Mouse (Mus musculus): Measurements from ENCODE around the gene Tpst1. TPM values are rescaled to one million over a fixed set of nuclear protein-coding genes. Genes with fewer than 3 reads are reported as not detected.

Tpst1 gene
- polyA plus RNA-seq, 1 experiment from 2014 or later, result 57.1 TPM

DNA sequence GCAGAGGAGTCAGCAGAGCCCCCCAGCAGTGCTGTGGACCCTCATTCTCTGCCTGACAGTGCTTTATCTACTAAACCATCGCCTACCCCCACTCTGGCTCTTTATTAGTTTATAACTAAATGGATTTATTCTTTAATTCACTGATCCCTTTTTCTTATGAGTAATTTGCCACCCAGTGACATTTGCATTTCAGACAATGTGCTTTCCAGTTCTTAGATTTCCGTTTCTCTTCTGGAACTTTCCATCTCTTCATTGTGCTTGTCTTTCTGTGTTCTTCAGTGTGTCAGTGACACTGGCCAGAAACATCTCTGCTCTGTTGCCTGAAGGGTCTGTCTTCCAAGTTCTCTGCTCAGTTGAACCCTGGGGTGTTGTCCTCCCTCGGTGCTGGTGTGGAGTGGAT, 46.1 kb downstream of the Tpst1 start:
- Histone ChIP-seq H3K27me3 (replicated peaks; ENCODE audit: control insufficient read depth, insufficient read depth, low read length) (no peaks in the 10 kb centered on the region), H3K9me3 (replicated peaks; ENCODE audit: control insufficient read depth, low read length) (no peaks in the 10 kb centered on the region), H3K9ac (ENCODE audit: low read length) (no peak overlapping the region), H3K36me3 (ENCODE audit: control insufficient read depth, insufficient read depth, low read length) (peaks cover 10% of the 10 kb centered on the region), H3K27ac (ENCODE audit: low read depth, low read length) (no peak overlapping the region), H3K4me3 (ENCODE audit: low read depth, low read length) (no peak overlapping the region), H3K4me1 (ENCODE audit: control insufficient read depth, insufficient read depth, low read length) (no peaks in the 10 kb centered on the region), H3K4me2 (ENCODE audit: low read length) (no peak overlapping the region)
- ATAC-seq (no peak), DNase-seq (ENCODE audit: low spot score) (no peak)
- WGBS, result 91% methylated on average over 3 of the region's 3 CpGs

DNA sequence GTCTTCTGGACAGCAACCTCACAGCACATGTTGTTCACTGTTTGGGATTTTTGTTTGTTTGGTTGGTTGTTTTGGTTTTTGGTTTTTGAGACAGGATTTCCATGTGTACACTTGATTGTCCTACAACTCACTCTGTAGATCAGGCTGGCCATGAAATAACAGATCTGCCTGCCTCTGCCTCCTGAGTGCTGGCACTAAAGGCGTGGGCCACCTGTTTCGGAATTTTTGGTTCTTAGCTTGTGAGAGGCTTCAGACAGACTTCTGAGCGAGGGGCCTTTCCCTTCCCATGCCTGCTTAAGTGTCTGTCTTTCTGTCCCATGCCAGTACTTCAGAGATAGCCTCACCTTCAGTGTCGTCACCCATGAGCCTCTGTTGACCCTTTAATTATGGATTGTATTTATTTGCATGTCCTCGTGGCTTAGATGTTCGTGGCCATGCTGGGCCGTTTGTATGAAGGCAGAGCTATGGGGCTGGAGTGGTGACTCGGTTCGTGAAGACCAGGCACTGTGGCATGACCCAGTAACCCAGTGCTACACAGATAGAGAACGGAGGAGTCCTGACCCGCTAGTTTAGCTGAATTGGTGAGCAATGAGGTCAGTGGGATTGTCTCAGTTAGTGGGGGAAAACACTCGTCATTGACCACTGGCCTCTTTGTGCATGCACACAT, 47.1 kb downstream of the Tpst1 start:
- no peak overlapping the region for H3K4me2 ChIP-seq (ENCODE audit: low read length)
- H3K36me3 ChIP-seq (ENCODE audit: control insufficient read depth, insufficient read depth, low read length), result peaks cover 5% of the 10 kb centered on the region
- H3K4me1 ChIP-seq (ENCODE audit: control insufficient read depth, insufficient read depth, low read length), result no peaks in the 10 kb centered on the region
- H3K9ac ChIP-seq (ENCODE audit: low read length), result no peak overlapping the region
- no peak overlapping the region for H3K4me3 ChIP-seq (ENCODE audit: low read depth, low read length)
- H3K27ac ChIP-seq (ENCODE audit: low read depth, low read length), result no peak overlapping the region
- no peaks in the 10 kb centered on the region for H3K9me3 ChIP-seq (replicated peaks; ENCODE audit: control insufficient read depth, low read length)
- ATAC-seq (no peak), DNase-seq (ENCODE audit: low spot score) (no peak)
- 90% methylated on average over 12 of the region's 12 CpGs for WGBS
- H3K27me3 ChIP-seq (replicated peaks; ENCODE audit: control insufficient read depth, insufficient read depth, low read length), result no peaks in the 10 kb centered on the region

DNA sequence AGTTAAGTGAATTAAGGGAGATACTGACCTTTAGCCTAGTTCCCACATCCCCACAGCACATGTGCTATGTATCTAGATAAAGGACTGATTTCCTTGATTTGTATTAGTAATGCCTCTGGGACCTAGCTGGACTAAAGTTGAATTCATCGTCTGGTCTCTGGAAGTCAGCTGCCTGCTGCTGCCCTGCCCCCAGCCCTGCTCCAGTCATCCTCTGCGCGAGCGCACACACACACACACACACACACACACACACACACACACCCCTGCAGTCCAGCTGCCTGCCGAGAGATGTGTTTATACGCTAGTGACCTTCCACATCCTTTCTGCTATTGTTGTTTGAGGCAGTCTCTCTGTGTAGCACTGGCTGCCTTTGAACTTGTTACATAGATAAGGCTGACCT, 47.8 kb downstream of the Tpst1 start:
- H3K9me3 ChIP-seq (replicated peaks; ENCODE audit: control insufficient read depth, low read length), result no peaks in the 10 kb centered on the region
- H3K27me3 ChIP-seq (replicated peaks; ENCODE audit: control insufficient read depth, insufficient read depth, low read length), result no peaks in the 10 kb centered on the region
- H3K4me1 ChIP-seq (ENCODE audit: control insufficient read depth, insufficient read depth, low read length), result no peaks in the 10 kb centered on the region
- H3K9ac ChIP-seq (ENCODE audit: low read length), result no peak overlapping the region
- WGBS, result 86% methylated on average over 6 of the region's 6 CpGs
- H3K36me3 ChIP-seq (ENCODE audit: control insufficient read depth, insufficient read depth, low read length), result 0 out of 2 replicates have a peak, but pooled peaks cover 4% of the 10 kb centered on the region
- H3K4me2 ChIP-seq (ENCODE audit: low read length), result no peak overlapping the region
- H3K4me3 ChIP-seq (ENCODE audit: low read depth, low read length), result no peak overlapping the region
- ATAC-seq (no peak), DNase-seq (ENCODE audit: low spot score) (no peak)
- H3K27ac ChIP-seq (ENCODE audit: low read depth, low read length), result no peak overlapping the region

DNA sequence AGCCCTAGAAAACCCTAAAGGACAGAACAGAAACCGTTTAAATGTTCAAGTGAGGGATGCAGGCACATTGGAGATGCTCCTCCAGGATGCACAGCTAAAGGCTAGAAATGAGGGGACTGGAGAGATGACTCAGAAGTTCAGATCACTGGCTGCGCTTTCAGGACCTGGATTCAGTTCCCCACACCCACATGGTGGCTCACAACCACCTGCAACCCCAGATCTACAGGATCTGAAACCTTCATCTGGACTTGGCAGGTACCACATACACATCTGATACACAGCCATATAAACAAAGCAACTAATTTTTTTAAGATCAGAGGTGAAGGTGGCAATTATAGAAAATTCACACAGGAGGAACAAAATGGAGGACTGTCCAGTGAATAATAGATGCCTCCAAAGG, 49.2 kb downstream of the Tpst1 start:
- H3K27ac ChIP-seq (ENCODE audit: low read depth, low read length), result no peak overlapping the region
- H3K9me3 ChIP-seq (replicated peaks; ENCODE audit: control insufficient read depth, low read length), result no peaks in the 10 kb centered on the region
- ATAC-seq (no peak), DNase-seq (ENCODE audit: low spot score) (no peak)
- H3K4me2 ChIP-seq (ENCODE audit: low read length), result no peak overlapping the region
- no peak overlapping the region for H3K9ac ChIP-seq (ENCODE audit: low read length)
- no peaks in the 10 kb centered on the region for H3K36me3 ChIP-seq (ENCODE audit: control insufficient read depth, insufficient read depth, low read length)
- no peaks in the 10 kb centered on the region for H3K27me3 ChIP-seq (replicated peaks; ENCODE audit: control insufficient read depth, insufficient read depth, low read length)
- WGBS, result 84% methylated on average over 2 of the region's 2 CpGs
- no peak overlapping the region for H3K4me3 ChIP-seq (ENCODE audit: low read depth, low read length)
- no peaks in the 10 kb centered on the region for H3K4me1 ChIP-seq (ENCODE audit: control insufficient read depth, insufficient read depth, low read length)

DNA sequence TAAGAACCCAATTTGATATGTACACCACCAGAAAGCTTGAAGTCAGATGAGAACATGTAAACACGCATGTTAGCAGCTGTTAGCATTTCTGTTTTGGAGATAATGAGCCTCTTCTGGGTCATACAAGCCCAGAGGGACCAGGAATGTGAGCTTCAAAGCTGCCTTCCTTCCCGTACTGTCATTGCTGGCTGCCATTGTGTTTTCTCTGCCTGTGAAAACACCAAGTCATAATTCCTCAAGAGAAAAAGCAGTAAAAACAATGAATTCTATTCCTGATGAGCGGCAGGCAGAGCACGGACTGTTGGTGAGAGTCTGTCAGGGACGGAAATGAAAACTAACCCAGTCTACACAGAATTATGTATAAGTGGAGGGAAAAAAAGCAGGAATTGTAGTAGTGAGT, 51.1 kb downstream of the Tpst1 start:
- Histone ChIP-seq H3K4me3 (ENCODE audit: low read depth, low read length) (no peak overlapping the region), H3K36me3 (ENCODE audit: control insufficient read depth, insufficient read depth, low read length) (no peaks in the 10 kb centered on the region), H3K27ac (ENCODE audit: low read depth, low read length) (no peak overlapping the region), H3K9ac (ENCODE audit: low read length) (no peak overlapping the region), H3K4me1 (ENCODE audit: control insufficient read depth, insufficient read depth, low read length) (no peaks in the 10 kb centered on the region), H3K27me3 (replicated peaks; ENCODE audit: control insufficient read depth, insufficient read depth, low read length) (no peaks in the 10 kb centered on the region), H3K4me2 (ENCODE audit: low read length) (no peak overlapping the region), H3K9me3 (replicated peaks; ENCODE audit: control insufficient read depth, low read length) (no peaks in the 10 kb centered on the region)
- no peak for DNase-seq (ENCODE audit: low spot score)
- ATAC-seq, result no peak
- WGBS, result 87% methylated on average over 5 of the region's 5 CpGs

DNA sequence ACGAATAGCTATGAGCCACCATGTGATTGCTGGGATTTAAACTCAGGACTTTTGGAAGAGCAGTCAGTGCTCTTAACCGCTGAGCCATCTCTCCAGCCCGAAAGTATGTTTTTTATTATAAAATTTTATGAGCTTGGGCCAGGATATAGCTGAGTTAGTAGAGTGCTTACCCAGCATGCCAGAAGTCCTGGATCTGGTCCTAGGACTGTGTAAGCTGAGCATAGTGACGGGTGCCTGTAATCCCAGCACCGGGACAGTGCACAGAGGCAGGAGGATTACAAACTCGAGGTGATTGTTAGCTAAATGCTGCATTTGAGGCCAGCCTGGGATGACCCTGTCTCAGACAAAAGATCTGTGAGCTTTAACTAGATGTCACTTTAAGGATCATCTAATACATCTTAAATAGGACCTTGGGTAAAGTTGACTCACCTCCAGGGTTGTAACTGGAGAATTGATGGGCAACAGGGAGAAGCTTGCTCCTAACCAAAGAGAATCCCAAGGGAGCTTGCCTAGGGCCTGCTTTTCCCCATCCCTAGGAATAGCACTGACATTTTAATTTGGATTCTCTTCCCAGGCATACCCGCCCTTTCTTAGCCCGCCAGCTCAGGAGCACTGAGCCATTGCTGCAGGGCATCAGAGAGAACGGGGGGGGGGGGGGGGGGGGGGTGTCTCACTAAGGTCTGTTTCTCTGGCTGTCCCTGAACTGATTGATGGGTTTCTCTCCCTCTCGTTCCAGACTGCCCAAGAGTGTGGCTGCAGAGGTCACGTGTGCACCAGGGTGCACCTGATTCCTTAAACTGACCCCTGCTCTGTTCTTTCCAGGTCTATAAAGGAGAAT, 55.8 kb downstream of the Tpst1 start:
- no peak for ATAC-seq
- no peaks in the 10 kb centered on the region for H3K9me3 ChIP-seq (replicated peaks; ENCODE audit: control insufficient read depth, low read length)
- no peak overlapping the region for H3K4me2 ChIP-seq (ENCODE audit: low read length)
- 82% methylated on average over 11 of the region's 11 CpGs for WGBS
- no peak for DNase-seq (ENCODE audit: low spot score)
- H3K27me3 ChIP-seq (replicated peaks; ENCODE audit: control insufficient read depth, insufficient read depth, low read length), result no peaks in the 10 kb centered on the region
- H3K36me3 ChIP-seq (ENCODE audit: control insufficient read depth, insufficient read depth, low read length), result 0 out of 2 replicates have a peak, but pooled peaks cover 4% of the 10 kb centered on the region
- no peak overlapping the region for H3K9ac ChIP-seq (ENCODE audit: low read length)
- no peak overlapping the region for H3K4me3 ChIP-seq (ENCODE audit: low read depth, low read length)
- H3K27ac ChIP-seq (ENCODE audit: low read depth, low read length), result no peak overlapping the region
- no peaks in the 10 kb centered on the region for H3K4me1 ChIP-seq (ENCODE audit: control insufficient read depth, insufficient read depth, low read length)

DNA sequence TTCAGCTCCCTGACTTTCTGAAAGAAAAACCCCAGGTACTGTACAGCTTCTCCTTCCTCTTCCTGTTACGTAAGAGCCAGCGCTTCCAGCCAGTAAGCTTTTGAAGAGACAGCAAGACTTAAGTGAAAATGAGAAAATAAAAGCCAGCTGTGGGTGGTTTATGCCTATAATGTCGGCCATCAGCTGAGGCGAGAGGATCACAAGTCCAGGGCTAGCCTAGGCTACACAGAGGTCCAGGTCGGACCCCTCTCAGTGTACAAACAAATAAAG, 56.3 kb downstream of the Tpst1 start:
- Histone ChIP-seq H3K4me2 (ENCODE audit: low read length) (no peak overlapping the region), H3K4me3 (ENCODE audit: low read depth, low read length) (no peak overlapping the region), H3K36me3 (ENCODE audit: control insufficient read depth, insufficient read depth, low read length) (peaks cover 6% of the 10 kb centered on the region; the same call in 1 of the 2 replicates), H3K27me3 (replicated peaks; ENCODE audit: control insufficient read depth, insufficient read depth, low read length) (no peaks in the 10 kb centered on the region), H3K9ac (ENCODE audit: low read length) (no peak overlapping the region), H3K27ac (ENCODE audit: low read depth, low read length) (no peak overlapping the region), H3K9me3 (replicated peaks; ENCODE audit: control insufficient read depth, low read length) (no peaks in the 10 kb centered on the region), H3K4me1 (ENCODE audit: control insufficient read depth, insufficient read depth, low read length) (no peaks in the 10 kb centered on the region)
- ATAC-seq (no peak), DNase-seq (ENCODE audit: low spot score) (no peak)
- WGBS, result 91% methylated on average over 5 of the region's 5 CpGs

DNA sequence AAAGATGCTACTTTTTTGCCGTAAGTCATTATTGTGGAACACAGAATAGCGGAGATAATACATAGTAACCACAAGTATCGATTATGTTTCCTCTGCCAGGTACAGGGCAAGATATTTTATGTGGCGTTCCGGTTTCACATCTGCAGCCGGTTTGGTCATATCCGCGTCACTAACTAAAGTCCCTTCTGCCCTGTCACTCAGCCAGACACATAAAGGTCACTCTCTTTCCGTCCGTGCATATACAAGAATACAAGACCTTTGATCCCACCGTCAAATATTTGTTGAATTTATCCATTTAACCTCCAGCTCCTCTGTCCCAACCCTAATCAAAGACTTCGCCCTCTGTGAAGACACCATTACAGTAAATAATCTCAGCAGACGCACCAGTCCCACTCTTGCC, 63.5 kb downstream of the Tpst1 start:
- Histone ChIP-seq H3K4me3 (ENCODE audit: low read depth, low read length) (no peak overlapping the region), H3K27ac (ENCODE audit: low read depth, low read length) (no peak overlapping the region), H3K9me3 (replicated peaks; ENCODE audit: control insufficient read depth, low read length) (no peaks in the 10 kb centered on the region), H3K9ac (ENCODE audit: low read length) (no peak overlapping the region), H3K36me3 (ENCODE audit: control insufficient read depth, insufficient read depth, low read length) (peaks cover 15% of the 10 kb centered on the region; the same call in 1 of the 2 replicates), H3K4me2 (ENCODE audit: low read length) (no peak overlapping the region), H3K4me1 (ENCODE audit: control insufficient read depth, insufficient read depth, low read length) (no peaks in the 10 kb centered on the region), H3K27me3 (replicated peaks; ENCODE audit: control insufficient read depth, insufficient read depth, low read length) (no peaks in the 10 kb centered on the region)
- WGBS, result 96% methylated on average over 13 of the region's 13 CpGs
- ATAC-seq (no peak), DNase-seq (ENCODE audit: low spot score) (no peak)

DNA sequence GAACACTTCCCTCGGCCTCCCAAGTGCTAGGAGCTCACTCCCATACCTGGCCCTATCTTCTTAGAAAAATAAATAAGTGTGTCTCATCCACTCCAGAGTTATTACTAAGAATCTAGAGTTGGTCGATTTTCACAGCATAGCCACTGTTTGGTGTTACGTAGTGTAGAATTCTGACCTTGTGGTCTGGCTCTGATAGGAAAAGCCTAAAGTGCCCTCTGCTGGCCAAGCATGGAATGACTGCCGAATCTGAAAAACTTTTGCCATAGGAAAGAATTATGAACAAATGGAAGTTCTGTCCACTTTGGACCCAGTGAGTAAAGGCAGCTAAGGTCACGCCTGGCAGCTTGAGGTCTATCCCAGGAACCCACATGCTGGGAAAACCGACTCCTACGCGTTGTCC, 66.3 kb downstream of the Tpst1 start:
- no peak for ATAC-seq
- DNase-seq (ENCODE audit: low spot score), result peak; percentile 79
- 30% methylated on average over 8 of the region's 8 CpGs for WGBS
- H3K9ac ChIP-seq (ENCODE audit: low read length), result no peak overlapping the region
- H3K27ac ChIP-seq (ENCODE audit: low read depth, low read length), result no peak overlapping the region
- no peaks in the 10 kb centered on the region for H3K9me3 ChIP-seq (replicated peaks; ENCODE audit: control insufficient read depth, low read length)
- H3K36me3 ChIP-seq (ENCODE audit: control insufficient read depth, insufficient read depth, low read length), result peaks cover 14% of the 10 kb centered on the region; the same call in 1 of the 2 replicates
- H3K4me2 ChIP-seq (ENCODE audit: low read length), result no peak overlapping the region
- peaks cover 4% of the 10 kb centered on the region; the same call in 1 of the 2 replicates for H3K4me1 ChIP-seq (ENCODE audit: control insufficient read depth, insufficient read depth, low read length)
- H3K4me3 ChIP-seq (ENCODE audit: low read depth, low read length), result no peak overlapping the region
- no peaks in the 10 kb centered on the region for H3K27me3 ChIP-seq (replicated peaks; ENCODE audit: control insufficient read depth, insufficient read depth, low read length)

Data from forebrain, embryonic 14.5 days (tissue).